Mouse (Mus musculus) lung, adult 2 months (tissue): Measurements from ENCODE around the gene Gm21976.

ENCODE experiments used
- CTCF ChIP-seq: fragments of 200-500 bp; IDR thresholded peaks from 2 replicates; pipeline ENCODE4 v1.5.1; 2011; ENCODE audit warnings: mild to moderate bottlenecking, low read length, control low read depth; ENCODE audit not compliant: insufficient read depth
- POLR2A ChIP-seq: fragments of 200-500 bp; IDR thresholded peaks from 2 replicates; pipeline ENCODE4 v1.6.1; 2011; ENCODE audit warnings: low read depth, mild to moderate bottlenecking, control low read depth, low read length, borderline replicate concordance; ENCODE audit errors: extremely low read depth

- TF ChIP-seq CTCF (0 out of 2 replicates have a peak, but pooled peaks have one; percentile 20), POLR2A (no peak)
Measured at GRCm38 (mm10) chr13:98351527-98351926, 71.8 kb downstream of the Gm21976 start.
